Mouse (Mus musculus): ENCODE measurements around the gene Adad1.

DNA sequence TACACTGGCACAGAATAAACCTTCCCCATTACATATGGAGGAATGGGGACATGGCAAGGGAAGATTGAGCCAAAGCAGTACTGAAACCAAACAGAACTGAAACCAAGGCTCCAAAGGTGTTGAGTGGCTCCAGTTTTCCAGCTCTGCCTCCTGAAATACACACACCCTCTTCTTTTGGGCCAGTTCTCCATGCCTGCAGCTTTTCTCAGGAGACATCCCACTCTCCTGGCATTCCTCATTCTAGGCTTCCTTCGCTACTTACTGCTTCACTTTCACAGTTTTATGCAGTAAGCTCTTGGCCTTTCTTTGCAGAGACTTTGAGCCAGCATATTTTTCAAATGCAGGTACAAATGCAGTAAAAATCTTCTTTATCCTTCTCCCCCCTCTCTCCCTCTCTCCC lies 11.8 kb upstream of the Adad1 start:
- TF ChIP-seq EP300 (IDR thresholded peaks at IDR 0.05; ENCODE audit: low read depth) (no peak), CTCF (IDR thresholded peaks at IDR 0.05; ENCODE audit: low read depth) (no peak)
